Mouse (Mus musculus): Measurements from ENCODE around the gene Asic3. TPM values are rescaled to one million over a fixed set of nuclear protein-coding genes. Genes with fewer than 3 reads are reported as not detected.

The Asic3 gene
- polyA plus RNA-seq, 2 experiments = not detected

DNA sequence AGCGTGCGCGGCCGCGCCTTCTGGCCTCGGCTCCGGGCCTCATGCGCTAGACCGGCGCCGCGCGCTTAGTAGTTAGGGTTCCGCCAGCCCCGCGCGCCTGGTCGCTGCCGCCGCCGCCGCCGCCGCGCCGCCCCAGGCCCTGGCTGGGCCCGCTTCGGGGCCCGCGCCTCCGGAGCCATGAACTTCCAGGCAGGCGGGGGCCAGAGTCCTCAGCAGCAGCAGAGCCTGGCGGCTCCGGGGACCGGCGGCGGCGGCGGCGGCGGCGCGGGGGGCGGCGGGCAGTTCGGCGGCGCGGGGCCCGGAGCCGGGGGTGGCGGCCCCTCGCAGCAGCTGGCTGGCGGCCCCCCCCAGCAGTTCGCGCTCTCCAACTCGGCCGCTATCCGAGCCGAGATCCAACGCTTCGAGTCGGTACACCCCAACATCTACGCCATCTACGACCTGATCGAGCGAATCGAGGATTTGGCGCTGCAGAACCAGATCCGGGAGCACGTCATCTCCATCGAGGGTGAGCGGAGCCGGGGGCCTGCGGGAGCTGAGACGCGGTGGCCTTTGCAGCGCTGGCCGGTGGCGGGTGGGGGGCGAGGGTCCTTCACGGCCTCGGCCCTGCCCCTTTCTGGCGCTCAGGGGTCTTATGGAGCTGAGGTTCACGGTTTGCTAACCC lies 39.0 kb downstream of the Asic3 start, which contains the start of gene Agap3:
Gene Agap3, plus strand, starts transcription at position 148 of the 661 bp plus-strand sequence.
- Histone ChIP-seq H3K4me3 (ENCODE audit: insufficient read depth in 1 of 2, low read depth in 2 of 2, low read length in 2 of 2) (peak within 1 kb of the TSS; percentile 90 to 94), H3K4me2 (ENCODE audit: low read depth) (peak within 1 kb of the TSS; percentile 100), H3K27me3 (ENCODE audit: control insufficient read depth, insufficient read depth, low read length) (no peaks in the 10 kb centered on the region), H3K9me3 (ENCODE audit: control insufficient read depth, low read length) (no peaks in the 10 kb centered on the region), H3K9ac (replicated peaks) (peak within 1 kb of the TSS; percentile 89), H3K4me1 (replicated peaks; ENCODE audit: control insufficient read depth in 2 of 2, insufficient read depth in 2 of 2, low read length in 1 of 2) (peaks cover 24 to 27% of the 10 kb centered on the region in 2 experiments), H3K27ac (peak within 1 kb of the TSS; percentile 81), H3K36me3 (replicated peaks; ENCODE audit: control insufficient read depth, insufficient read depth, low read depth) (no peaks in the 10 kb centered on the region)
- TF ChIP-seq CTCF (IDR thresholded peaks at IDR 0.05; ENCODE audit: low read depth) (no peak), EP300 (IDR thresholded peaks at IDR 0.05; ENCODE audit: low read depth) (no peak)
- DNase-seq (ENCODE audit: low read depth in 3 of 3, low spot score in 3 of 3) (no peak), ATAC-seq (ENCODE audit: insufficient read depth) (peak; percentile 4)
- under 1% methylated on average over 71 of the region's 85 CpGs for WGBS (ENCODE audit: insufficient replicate concordance)

DNA sequence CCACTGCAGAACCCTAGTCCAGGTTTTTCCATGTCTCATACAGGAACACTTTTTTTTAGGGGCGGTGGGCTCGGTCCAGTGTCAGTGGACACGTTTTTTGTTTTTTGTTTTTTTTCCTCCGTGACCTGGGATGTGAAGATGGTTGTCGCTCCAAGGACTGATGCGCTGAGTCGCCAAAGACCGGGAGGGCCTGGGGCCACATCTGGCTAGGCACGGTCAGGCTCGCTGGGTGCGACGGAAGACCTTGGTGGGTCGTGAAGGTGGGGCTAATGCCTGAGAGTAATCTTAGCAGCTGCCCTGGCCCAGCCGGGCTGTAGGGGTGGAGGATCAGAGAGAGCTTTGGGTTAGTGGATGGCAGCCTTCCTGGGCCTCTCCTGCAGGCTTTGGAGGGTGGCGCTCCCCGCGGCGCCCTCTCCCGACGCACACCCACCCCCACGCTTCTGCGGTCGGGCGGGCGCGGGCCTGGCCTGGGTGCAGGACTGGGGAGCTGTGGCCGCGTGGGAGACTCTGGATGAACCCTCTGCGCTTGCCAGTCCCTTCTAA lies 39.6 kb downstream of the Asic3 start:
- peak; percentile 3; the same call in 1 of the 2 replicates for TF ChIP-seq CTCF (IDR thresholded peaks at IDR 0.05; ENCODE audit: low read depth)
- no peak for TF ChIP-seq EP300 (IDR thresholded peaks at IDR 0.05; ENCODE audit: low read depth)
- Histone ChIP-seq H3K9ac (replicated peaks) (peak overlapping the region; percentile 89), H3K36me3 (replicated peaks; ENCODE audit: control insufficient read depth, insufficient read depth, low read depth) (no peaks in the 10 kb centered on the region; the same call in 1 of the 2 replicates), H3K27ac (peak overlapping the region; percentile 81), H3K9me3 (ENCODE audit: control insufficient read depth, low read length) (no peaks in the 10 kb centered on the region), H3K4me1 (replicated peaks; ENCODE audit: control insufficient read depth in 2 of 2, insufficient read depth in 2 of 2, low read length in 1 of 2) (peaks cover 23 to 24% of the 10 kb centered on the region in 2 experiments), H3K4me2 (ENCODE audit: low read depth) (peak overlapping the region; percentile 100), H3K27me3 (ENCODE audit: control insufficient read depth, insufficient read depth, low read length) (no peaks in the 10 kb centered on the region), H3K4me3 (ENCODE audit: insufficient read depth in 1 of 2, low read depth in 2 of 2, low read length in 2 of 2) (peak overlapping the region; percentile 90 to 94)
- 1% methylated on average over 29 of the region's 29 CpGs for whole genome bisulfite sequencing (ENCODE audit: insufficient replicate concordance)
- DNase-seq (ENCODE audit: low read depth in 3 of 3, low spot score in 3 of 3) (no peak), ATAC-seq (ENCODE audit: insufficient read depth) (peak; percentile 1; the same call in 1 of the 2 replicates)

GRCm38 (mm10) chr5:24453283-24453984 lies 40.2 kb downstream of the Asic3 start:
- Histone ChIP-seq H3K4me1 (replicated peaks; ENCODE audit: control insufficient read depth in 2 of 2, insufficient read depth in 2 of 2, low read length in 1 of 2) (peaks cover 19 to 22% of the 10 kb centered on the region in 2 experiments), H3K9ac (replicated peaks) (peak overlapping the region; percentile 89), H3K9me3 (ENCODE audit: control insufficient read depth, low read length) (no peaks in the 10 kb centered on the region), H3K4me3 (ENCODE audit: insufficient read depth in 1 of 2, low read depth in 2 of 2, low read length in 2 of 2) (peak overlapping the region; percentile 90 to 94), H3K4me2 (ENCODE audit: low read depth) (peak overlapping the region; percentile 100), H3K36me3 (replicated peaks; ENCODE audit: control insufficient read depth, insufficient read depth, low read depth) (no peaks in the 10 kb centered on the region; the same call in 1 of the 2 replicates), H3K27me3 (ENCODE audit: control insufficient read depth, insufficient read depth, low read length) (no peaks in the 10 kb centered on the region), H3K27ac (no peak overlapping the region)
- ATAC-seq (ENCODE audit: insufficient read depth) (no peak), DNase-seq (ENCODE audit: low read depth in 3 of 3, low spot score in 3 of 3) (no peak)
- 33% methylated on average over 5 of the region's 5 CpGs for WGBS (ENCODE audit: insufficient replicate concordance)
- TF ChIP-seq CTCF (IDR thresholded peaks at IDR 0.05; ENCODE audit: low read depth) (peak; percentile 22; the same call in 1 of the 2 replicates), EP300 (IDR thresholded peaks at IDR 0.05; ENCODE audit: low read depth) (no peak)

DNA sequence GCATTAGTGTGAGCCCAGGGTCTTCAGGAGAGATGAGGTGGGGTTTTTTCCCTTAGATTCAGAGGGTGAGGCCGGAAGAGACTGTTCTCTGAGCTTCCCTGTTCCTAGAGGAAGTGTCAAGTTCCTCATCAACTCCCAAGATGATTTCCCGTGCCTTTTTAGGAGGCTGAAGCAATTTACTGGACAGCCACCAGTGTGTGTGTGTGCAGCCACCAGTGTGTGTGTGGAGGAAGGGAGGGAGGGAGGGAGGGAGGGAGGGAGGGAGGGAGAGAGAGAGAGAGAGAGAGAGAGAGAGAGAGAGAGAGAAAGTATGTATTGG lies 40.8 kb downstream of the Asic3 start:
- Histone ChIP-seq H3K4me3 (ENCODE audit: insufficient read depth in 1 of 2, low read depth in 2 of 2, low read length in 2 of 2) (peak overlapping the region in 1 of 2 experiments; percentile 90; a peak in 2 of 4 replicates), H3K9me3 (ENCODE audit: control insufficient read depth, low read length) (no peaks in the 10 kb centered on the region), H3K27me3 (ENCODE audit: control insufficient read depth, insufficient read depth, low read length) (no peaks in the 10 kb centered on the region), H3K27ac (no peak overlapping the region), H3K4me2 (ENCODE audit: low read depth) (peak overlapping the region; percentile 100), H3K4me1 (replicated peaks; ENCODE audit: control insufficient read depth in 2 of 2, insufficient read depth in 2 of 2, low read length in 1 of 2) (peaks cover 19 to 22% of the 10 kb centered on the region in 2 experiments), H3K9ac (replicated peaks) (peak overlapping the region; percentile 89; the same call in 1 of the 2 replicates), H3K36me3 (replicated peaks; ENCODE audit: control insufficient read depth, insufficient read depth, low read depth) (no peaks in the 10 kb centered on the region; the same call in 1 of the 2 replicates)
- ATAC-seq (ENCODE audit: insufficient read depth) = no peak
- 51% methylated on average over 2 of the region's 2 CpGs for WGBS (ENCODE audit: insufficient replicate concordance)
- no peak for TF ChIP-seq EP300 (IDR thresholded peaks at IDR 0.05; ENCODE audit: low read depth)
- no peak for TF ChIP-seq CTCF (IDR thresholded peaks at IDR 0.05; ENCODE audit: low read depth)
- no peak for DNase-seq (ENCODE audit: low read depth in 3 of 3, low spot score in 3 of 3)

DNA sequence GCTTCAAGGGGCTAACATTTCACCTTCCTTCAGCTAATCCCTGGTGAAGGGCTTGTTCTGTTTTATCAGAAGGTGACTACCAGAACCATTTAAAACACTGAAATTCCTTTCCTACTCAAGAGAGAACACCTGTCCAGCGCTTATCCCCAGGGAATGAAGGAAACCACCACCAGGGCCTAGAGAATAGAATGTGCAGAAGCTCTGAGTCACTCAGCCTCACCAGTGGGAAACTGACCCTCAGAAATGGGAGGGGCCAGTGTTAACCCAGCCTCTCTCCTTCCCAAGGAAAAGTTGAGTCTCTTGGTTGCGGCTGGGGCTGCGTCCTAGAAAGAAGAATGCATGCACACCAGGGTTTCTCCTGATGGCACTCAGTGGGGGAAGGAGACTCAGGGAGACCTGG lies 41.9 kb downstream of the Asic3 start:
- H3K27ac ChIP-seq = no peak overlapping the region
- no peak overlapping the region for H3K4me3 ChIP-seq (ENCODE audit: insufficient read depth in 1 of 2, low read depth in 2 of 2, low read length in 2 of 2)
- no peaks in the 10 kb centered on the region for H3K9me3 ChIP-seq (ENCODE audit: control insufficient read depth, low read length)
- TF ChIP-seq EP300 (IDR thresholded peaks at IDR 0.05; ENCODE audit: low read depth) (no peak), CTCF (IDR thresholded peaks at IDR 0.05; ENCODE audit: low read depth) (no peak)
- no peak overlapping the region for H3K4me2 ChIP-seq (ENCODE audit: low read depth)
- no peaks in the 10 kb centered on the region for H3K27me3 ChIP-seq (ENCODE audit: control insufficient read depth, insufficient read depth, low read length)
- H3K4me1 ChIP-seq (replicated peaks; ENCODE audit: control insufficient read depth in 2 of 2, insufficient read depth in 2 of 2, low read length in 1 of 2) = peaks cover 19 to 22% of the 10 kb centered on the region in 2 experiments
- ATAC-seq (ENCODE audit: insufficient read depth) (no peak), DNase-seq (ENCODE audit: low read depth in 3 of 3, low spot score in 3 of 3) (no peak)
- no peak overlapping the region for H3K9ac ChIP-seq (replicated peaks)
- H3K36me3 ChIP-seq (replicated peaks; ENCODE audit: control insufficient read depth, insufficient read depth, low read depth) = no peaks in the 10 kb centered on the region; the same call in 1 of the 2 replicates
- 86% methylated on average over 3 of the region's 3 CpGs for WGBS (ENCODE audit: insufficient replicate concordance)
